Mouse (Mus musculus) left cerebral cortex, adult 2 months (tissue): ENCODE measurements around the gene Cep85l. TPM values are rescaled to one million over a fixed set of nuclear protein-coding genes. Genes with fewer than 3 reads are reported as not detected.

ENCODE experiments used
- DNase-seq, 2 experiments: peaks; one replicate each; pipeline ENCODE4 v3.0.0; 2021 to 2022; ENCODE audit warnings: low spot score in 2 of 2, mixed read lengths in 1 of 2; ENCODE audit errors: extremely low spot score in 1 of 2
- H3K27ac ChIP-seq: fragments of 200-600 bp; 2 replicates; pipeline ENCODE4 v1.8.1; 2022
- H3K4me3 ChIP-seq: fragments of 200-600 bp; 2 replicates; pipeline ENCODE4 v1.8.1; 2022
- CTCF ChIP-seq: fragments of 200-600 bp; IDR thresholded peaks from 2 replicates; pipeline ENCODE4 v1.8.1; 2022; ENCODE audit warnings: antibody characterized with exemption, mild to moderate bottlenecking, moderate library complexity
- intact Hi-C: fragments of 180-260 bp; cut with DNase I; formaldehyde crosslinking; loops from one replicate; pipeline ENCODE4 v1.15.1; 2025
- long read RNA-seq, 2 experiments: library from polyadenylated mRNA; stranded (forward); transcript quantifications; one replicate each; pipeline ENCODE4 v2.0.0; 2021; ENCODE audit warnings: borderline mapping rate in 2 of 2
- total RNA-seq, 2 experiments: library from RNA; stranded (reverse); gene quantifications; 2 replicates each; pipeline ENCODE4 v1.2.3; 2021

Gene Cep85l
- 10 to 100 TPM; 21.7 to 24.5 TPM for total RNA-seq
- long read RNA-seq, experiment 1, full-length matches to known transcripts: 5 of 11 reads
- long read RNA-seq, experiment 1, partial matches to known transcripts: 1 of 11 reads
- long read RNA-seq, experiment 1, other reads (novel, unspliced or antisense): 5 of 11 reads
- long read RNA-seq, experiment 2, full-length matches to known transcripts: 6 of 10 reads
- long read RNA-seq, experiment 2, partial matches to known transcripts: 1 of 10 reads
- long read RNA-seq, experiment 2, other reads (novel, unspliced or antisense): 3 of 10 reads

GRCm38 (mm10) chr10:53379709-53380106 is at the start of gene Cep85l:
Gene Cep85l, minus strand, starts transcription at chr10:53379947.
- peak within 1 kb of the TSS; percentile 98 for H3K27ac ChIP-seq
- TF ChIP-seq CTCF: no peak
- peak within 1 kb of the TSS; percentile 90 for H3K4me3 ChIP-seq
- intact Hi-C loops: loop anchor here (2.0 kb wide), 2 partner anchors 31 to 35 kb away; no protein-coding TSS in a partner anchor
- DNase-seq: peak; percentile 87 to 89

DNA sequence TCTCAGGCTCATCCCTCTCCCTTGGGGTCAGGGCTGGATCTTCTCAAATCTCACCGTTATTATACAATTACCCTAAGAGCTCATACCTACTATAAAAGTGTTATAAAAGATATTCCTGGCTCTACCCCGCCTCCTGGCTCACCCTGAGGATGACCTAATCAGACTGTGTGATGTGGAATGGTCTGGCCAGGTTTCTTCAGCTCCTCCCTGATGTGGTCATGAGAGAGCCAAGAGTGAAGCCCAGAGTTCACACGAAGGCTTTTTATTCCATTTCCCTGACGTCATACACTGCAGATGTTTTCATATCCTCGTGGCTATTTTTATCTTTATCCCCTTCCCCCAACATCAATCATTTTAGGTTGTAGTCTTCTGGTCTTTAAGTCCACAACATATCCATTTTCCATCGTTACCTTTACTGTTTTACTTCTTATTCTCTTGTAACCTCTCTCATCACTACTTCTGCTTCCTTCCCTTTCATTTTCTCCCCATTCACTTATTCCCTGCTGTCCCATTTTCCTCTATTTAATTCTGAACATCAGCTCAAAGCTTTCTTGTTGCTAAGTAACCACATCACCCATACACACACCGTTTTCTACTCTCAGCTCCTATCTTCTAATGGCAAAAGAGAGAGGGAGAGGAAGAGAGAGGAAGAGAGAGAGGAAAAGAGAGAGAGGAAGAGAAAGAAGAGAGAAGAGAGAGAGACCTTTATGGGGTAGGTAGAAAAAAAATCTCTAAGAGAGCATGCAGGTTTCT is 49.1 kb upstream of the Cep85l start:
- no peak overlapping the region for H3K4me3 ChIP-seq
- no peak for TF ChIP-seq CTCF
- no peak for DNase-seq
- no peak overlapping the region for H3K27ac ChIP-seq
- intact Hi-C loops: no loop called here

GRCm38 (mm10) chr10:53426524-53426923 is 46.8 kb upstream of the Cep85l start:
- H3K27ac ChIP-seq: no peak overlapping the region
- TF ChIP-seq CTCF: no peak
- intact Hi-C loops: no loop called here
- no peak for DNase-seq
- no peak overlapping the region for H3K4me3 ChIP-seq

GRCm38 (mm10) chr10:53423091-53423490 is 43.3 kb upstream of the Cep85l start:
- H3K4me3 ChIP-seq: no peak overlapping the region
- intact Hi-C loops: loop anchor here (5.0 kb wide), 1 partner anchor 84 kb away; no protein-coding TSS in a partner anchor
- TF ChIP-seq CTCF: no peak
- no peak for DNase-seq
- no peak overlapping the region for H3K27ac ChIP-seq

GRCm38 (mm10) chr10:53422206-53422605 is 42.5 kb upstream of the Cep85l start:
- intact Hi-C loops: loop anchor here (5.0 kb wide), 1 partner anchor 85 kb away; no protein-coding TSS in a partner anchor
- TF ChIP-seq CTCF: no peak
- no peak for DNase-seq
- Histone ChIP-seq H3K27ac (peak overlapping the region; percentile 59; the same call in 1 of the 2 replicates), H3K4me3 (no peak overlapping the region)

DNA sequence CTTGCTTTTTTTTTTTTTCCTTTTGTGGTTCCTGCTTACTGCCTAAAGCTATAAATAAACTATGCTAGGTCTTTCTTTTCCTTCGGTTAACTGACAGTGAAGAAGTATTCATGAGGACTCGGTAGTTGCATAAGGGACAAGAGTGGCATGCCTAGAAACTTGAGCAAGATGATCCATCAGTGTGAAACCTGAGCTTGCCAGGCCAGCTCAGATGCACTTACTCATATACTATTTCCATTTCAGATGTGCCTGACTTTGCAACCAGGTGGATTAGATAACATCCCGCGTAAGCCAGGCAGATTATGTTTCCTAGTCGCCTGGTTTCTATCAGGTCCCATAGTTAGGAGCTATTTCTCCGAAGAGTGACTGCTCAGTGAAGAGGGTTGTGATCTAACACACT is 41.9 kb upstream of the Cep85l start:
- no peak overlapping the region for H3K4me3 ChIP-seq
- peak overlapping the region; percentile 59; the same call in 1 of the 2 replicates for H3K27ac ChIP-seq
- no peak for DNase-seq
- intact Hi-C loops: loop anchor here (5.0 kb wide), 1 partner anchor 86 kb away; no protein-coding TSS in a partner anchor
- no peak for TF ChIP-seq CTCF

- TF ChIP-seq CTCF: no peak
- intact Hi-C loops: loop anchor here (5.0 kb wide), 1 partner anchor 87 kb away; no protein-coding TSS in a partner anchor
Measured at GRCm38 (mm10) chr10:53420069-53420468, 40.3 kb upstream of the Cep85l start.

DNA sequence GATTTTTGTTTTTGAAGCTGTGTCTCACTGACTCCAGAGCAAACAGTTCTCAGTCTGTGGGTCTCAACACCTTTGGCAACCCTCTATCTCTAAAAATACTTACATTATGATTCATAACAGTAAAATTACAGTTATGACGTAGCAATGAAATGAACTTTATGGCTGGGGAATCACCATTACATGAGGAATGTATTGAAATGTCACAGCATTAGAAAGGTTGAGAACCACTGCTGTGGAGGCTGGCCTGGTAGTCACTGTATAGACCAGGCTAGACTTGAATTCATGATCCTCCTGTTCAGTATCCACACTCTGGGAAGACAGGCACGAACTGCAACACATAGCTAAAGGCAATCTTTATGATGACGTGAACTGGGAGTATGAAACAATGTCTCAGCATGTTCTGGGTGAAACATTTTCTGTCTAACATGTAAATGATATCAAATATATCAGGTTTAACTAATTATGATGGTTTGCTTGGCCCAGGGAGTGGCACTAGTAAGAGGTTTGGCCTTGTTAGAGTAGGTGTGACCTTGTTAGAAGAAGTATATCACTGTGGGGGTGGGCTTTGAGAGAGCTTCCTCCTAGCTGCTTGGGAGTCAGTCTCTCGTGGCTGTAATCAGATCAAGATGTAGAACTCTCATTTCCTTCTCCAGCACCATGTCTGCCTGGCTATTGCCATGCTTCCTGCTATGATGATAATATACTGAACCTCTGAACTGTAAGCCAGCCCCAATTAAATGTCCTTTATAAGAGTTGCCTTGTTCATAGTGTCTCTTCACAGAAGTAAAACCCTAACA is 39.6 kb upstream of the Cep85l start:
- H3K27ac ChIP-seq: no peak overlapping the region
- no peak for TF ChIP-seq CTCF
- no peak for DNase-seq
- H3K4me3 ChIP-seq: no peak overlapping the region
- intact Hi-C loops: no loop called here

More at GRCm38 (mm10) chr10:53420069-53420468, 40.3 kb upstream of the Cep85l start:
- Histone ChIP-seq H3K27ac (no peak overlapping the region), H3K4me3 (no peak overlapping the region)
- no peak for DNase-seq

- H3K4me3 ChIP-seq: no peak overlapping the region
- DNase-seq: no peak
- intact Hi-C loops: no loop called here
- TF ChIP-seq CTCF: no peak
- 0 out of 2 replicates have a peak overlapping the region, but pooled peaks have one; percentile 24 for H3K27ac ChIP-seq
Measured at GRCm38 (mm10) chr10:53417015-53417414, 37.3 kb upstream of the Cep85l start.

GRCm38 (mm10) chr10:53416152-53416712 is 36.5 kb upstream of the Cep85l start:
- DNase-seq: no peak
- Histone ChIP-seq H3K4me3 (no peak overlapping the region), H3K27ac (no peak overlapping the region)
- intact Hi-C loops: no loop called here
- no peak for TF ChIP-seq CTCF

GRCm38 (mm10) chr10:53415252-53415651 is 35.5 kb upstream of the Cep85l start:
- DNase-seq: no peak
- H3K4me3 ChIP-seq: no peak overlapping the region
- intact Hi-C loops: loop anchor here (2.0 kb wide), 1 partner anchor 36 kb away; the partner anchor contains the start of gene Cep85l
- no peak overlapping the region; the same call in 1 of the 2 replicates for H3K27ac ChIP-seq
- no peak for TF ChIP-seq CTCF
